Mouse (Mus musculus) neutrophil, adult 83 days (primary cell): Measurements from ENCODE around the gene Rnf213. TPM values are rescaled to one million over a fixed set of nuclear protein-coding genes. Genes with fewer than 3 reads are reported as not detected.

ENCODE experiments used
- total RNA-seq, 2 experiments: library from RNA; stranded (reverse); gene quantifications; one replicate each; pipeline ENCODE4 v1.2.4; 2023

The Rnf213 gene
- total RNA-seq, result 10 to 100 TPM; 50.3 to 63.0 TPM

DNA sequence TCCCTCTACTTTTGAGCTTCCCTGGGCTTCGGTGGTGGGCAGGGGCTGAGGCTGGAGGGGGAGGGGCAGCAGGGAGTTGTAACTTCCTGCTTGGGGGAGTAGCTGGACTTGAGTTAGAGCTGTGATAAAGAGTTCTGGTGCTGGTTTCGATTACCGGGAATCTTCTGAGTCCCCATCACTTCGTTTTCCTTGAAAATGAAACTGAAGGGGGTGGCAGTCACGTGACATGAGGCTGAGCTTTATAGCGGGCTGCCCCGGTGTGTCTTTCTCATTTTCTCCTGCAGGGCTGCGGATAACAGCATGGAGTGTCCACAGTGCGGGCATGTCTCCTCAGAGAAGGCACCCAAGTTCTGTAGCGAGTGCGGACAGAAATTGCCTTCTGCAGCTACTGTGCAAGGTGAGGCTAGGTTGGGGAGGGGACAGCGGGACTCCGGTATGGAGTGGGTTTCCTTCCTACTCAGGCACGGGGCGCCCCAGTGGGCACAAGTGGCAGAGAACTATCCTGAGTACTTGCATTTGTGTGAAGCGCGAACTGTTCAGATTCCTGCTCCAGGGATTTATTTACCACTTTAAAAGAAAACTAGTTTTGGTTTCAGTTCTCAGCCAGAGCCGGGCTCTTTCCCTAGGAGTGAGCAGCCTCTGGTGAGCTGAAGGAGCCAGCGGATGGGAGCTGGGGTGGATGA, at the start of gene Rnf213:
Gene Rnf213 (plus strand): TSS at position 301 of the 683 bp plus-strand sequence.

GRCm38 (mm10) chr11:119355443-119356385, 37.2 kb upstream of the Rnf213 start, which contains the start of the genes Sgsh and Slc26a11:
Sgsh (minus strand) TSS chr11:119355536.
Slc26a11 (plus strand) TSS chr11:119355557.

DNA sequence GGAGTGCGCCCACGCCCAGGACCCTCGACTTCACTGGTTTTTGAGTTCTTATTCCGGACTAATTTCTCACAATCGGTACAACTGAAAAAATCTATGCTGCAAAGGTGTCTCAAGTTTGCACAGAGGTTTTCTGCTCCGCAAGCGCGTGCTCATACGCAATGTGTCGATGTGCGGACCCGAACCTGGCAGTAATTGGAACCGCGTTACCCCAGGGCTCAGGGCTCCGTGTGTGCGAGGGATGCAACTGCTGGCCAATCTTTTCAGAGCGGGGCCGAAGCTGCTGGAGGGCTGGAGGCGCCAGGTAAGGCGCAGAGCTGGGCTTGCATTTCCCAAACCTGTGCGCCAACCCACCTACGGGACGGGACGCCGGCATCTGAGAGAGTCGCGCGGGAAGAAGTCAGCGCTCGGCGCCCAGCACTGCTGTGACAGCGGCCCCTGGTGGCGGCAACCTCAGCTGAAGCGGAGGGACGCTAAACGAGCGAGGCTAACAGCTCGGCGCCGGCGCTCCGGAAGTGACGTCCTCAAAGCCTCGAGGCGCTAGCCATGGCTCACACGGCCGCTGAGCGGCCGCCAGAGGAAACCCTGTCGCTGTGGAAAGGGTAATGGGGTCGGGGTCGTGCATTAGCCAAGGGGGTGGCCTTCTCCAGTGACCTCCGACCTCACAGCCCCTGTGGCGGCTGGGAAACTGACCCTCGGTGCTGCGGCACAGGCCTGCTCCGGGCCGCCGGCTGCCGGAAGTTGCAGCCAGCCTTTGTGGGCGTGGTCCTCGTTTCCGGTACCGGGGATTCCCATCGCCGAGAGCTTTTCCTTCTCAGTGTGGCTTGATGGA, 98.2 kb downstream of the Rnf213 start, which contains the start of gene Endov:
Gene Endov (plus strand): TSS at position 487 of the 829 bp plus-strand sequence.

Other genes with a start within 250 kb of the Rnf213 start
- gene Tbc1d16, start 164.6 kb upstream of the Rnf213 start, total RNA-seq, result under 1 TPM; 0.42 to 0.64 TPM
- gene Ccdc40, start 164.5 kb upstream of the Rnf213 start, total RNA-seq, result under 1 TPM; 0.48 to 0.55 TPM
- 10 to 100 TPM; 28.2 to 32.2 TPM for gene Gaa, start 125.2 kb upstream of the Rnf213 start, total RNA-seq
- 100 to 1,000 TPM; 120 to 140 TPM for gene Eif4a3, start 93.0 kb upstream of the Rnf213 start, total RNA-seq
- not detected for gene Card14, start 85.3 kb upstream of the Rnf213 start, total RNA-seq
- 10 to 100 TPM; 12.8 TPM for gene Sgsh, start 37.6 kb upstream of the Rnf213 start, total RNA-seq
- gene Slc26a11, start 37.5 kb upstream of the Rnf213 start, total RNA-seq, result 10 to 100 TPM in 1 of 2 experiments, 1 to 10 TPM in 1; 4.8 to 10.2 TPM
- 10 to 100 TPM; 13.5 to 17.6 TPM for gene Endov, start 98.2 kb downstream of the Rnf213 start, total RNA-seq
- gene Nptx1, start 154.7 kb downstream of the Rnf213 start, total RNA-seq, result not detected
- gene Rptor, start 209.8 kb downstream of the Rnf213 start, total RNA-seq, result 10 to 100 TPM; 22.5 to 22.7 TPM